Mouse (Mus musculus) C2C12 (cell line): ENCODE data around the gene Sobp. TPM values are rescaled to one million over a fixed set of nuclear protein-coding genes. Genes with fewer than 3 reads are reported as not detected.

ENCODE experiments used
- H3K27me3 ChIP-seq: one replicate; pipeline ENCODE4 v1.6.1; 2011; ENCODE audit not compliant: control insufficient read depth, insufficient read depth, insufficient read length
- H3K36me3 ChIP-seq: one replicate; pipeline ENCODE4 v1.6.1; 2011; ENCODE audit not compliant: control insufficient read depth, insufficient read depth
- H3K4me3 ChIP-seq: one replicate; pipeline ENCODE4 v1.5.1; 2011; ENCODE audit warnings: mild to moderate bottlenecking, control low read depth; ENCODE audit not compliant: poor library complexity, insufficient read depth, severe bottlenecking
- H3K79me2 ChIP-seq: one replicate; pipeline ENCODE4 v1.6.1; 2011; ENCODE audit not compliant: control insufficient read depth, insufficient read depth
- H3K79me3 ChIP-seq: one replicate; pipeline ENCODE4 v1.6.1; 2011; ENCODE audit warnings: low read depth, control low read depth
- H3ac ChIP-seq: one replicate; pipeline ENCODE3; 2011; ENCODE audit warnings: low read depth; ENCODE audit not compliant: control insufficient read depth, insufficient read length
- CEBPB ChIP-seq: IDR thresholded peaks from one replicate; pipeline ENCODE4 v1.6.1; 2011; ENCODE audit warnings: low read depth, mild to moderate bottlenecking, control low read depth, moderate library complexity
- CTCF ChIP-seq: IDR thresholded peaks from one replicate; pipeline ENCODE4 v1.5.1; 2011; ENCODE audit not compliant: control insufficient read depth, insufficient read depth, insufficient read length
- FOSL1 ChIP-seq: IDR thresholded peaks from one replicate; pipeline ENCODE4 v1.8.0; 2011; ENCODE audit warnings: mild to moderate bottlenecking, low read length; ENCODE audit not compliant: poor library complexity, insufficient read depth, severe bottlenecking
- MAX ChIP-seq: IDR thresholded peaks from one replicate; pipeline ENCODE4 v1.6.1; 2011; ENCODE audit warnings: mild to moderate bottlenecking, control low read depth
- MYOD1 ChIP-seq: IDR thresholded peaks from one replicate; pipeline ENCODE4 v1.6.1; 2011; ENCODE audit warnings: low read depth; ENCODE audit not compliant: control insufficient read depth, insufficient read length
- MYOG ChIP-seq: IDR thresholded peaks from one replicate; pipeline ENCODE4 v1.6.1; 2011; ENCODE audit not compliant: control insufficient read depth, insufficient read length; ENCODE audit errors: extremely low read depth
- USF1 ChIP-seq: IDR thresholded peaks from one replicate; pipeline ENCODE4 v1.6.1; 2011; ENCODE audit warnings: low read depth, mild to moderate bottlenecking, control low read depth, moderate library complexity
- polyA plus RNA-seq: library from polyadenylated mRNA; unstranded; fragments of >200 nt; fragmentation: generic; extraction: Trizol; gene quantifications from one replicate; pipeline ENCODE4 v1.2.1, GENCODE M21; 2012; ENCODE audit warnings: missing spikeins

Sobp gene
- polyA plus RNA-seq, 1 experiment: 1.2 TPM

DNA sequence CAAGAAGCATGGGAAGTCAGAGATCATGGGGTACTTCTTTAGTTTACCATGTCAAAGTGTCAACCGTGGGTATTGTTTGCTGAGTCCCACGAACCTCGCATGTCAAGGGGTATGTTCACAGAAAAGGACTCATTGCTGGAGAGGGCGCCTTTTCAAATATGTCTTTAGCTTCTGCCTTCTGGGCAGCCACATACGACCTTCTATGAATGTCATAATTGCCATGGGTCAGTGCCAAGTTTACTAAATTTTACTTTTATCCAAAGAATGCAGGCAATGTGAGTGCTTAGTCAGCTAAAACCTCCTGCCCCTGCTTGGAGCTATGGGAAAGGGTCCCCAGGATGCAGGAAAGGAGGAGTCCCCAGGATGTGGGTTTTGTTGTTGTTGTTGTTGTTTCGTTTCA, 197.8 kb downstream of the Sobp start:
- H3ac ChIP-seq: no peak overlapping the region
- H3K36me3 ChIP-seq: no peaks in the 10 kb centered on the region
- H3K79me3 ChIP-seq: no peaks in the 10 kb centered on the region
- H3K4me3 ChIP-seq: no peak overlapping the region
- no peaks in the 10 kb centered on the region for H3K79me2 ChIP-seq
- no peaks in the 10 kb centered on the region for H3K27me3 ChIP-seq
- TF ChIP-seq MYOG: no peak
- TF ChIP-seq MYOD1: no peak

DNA sequence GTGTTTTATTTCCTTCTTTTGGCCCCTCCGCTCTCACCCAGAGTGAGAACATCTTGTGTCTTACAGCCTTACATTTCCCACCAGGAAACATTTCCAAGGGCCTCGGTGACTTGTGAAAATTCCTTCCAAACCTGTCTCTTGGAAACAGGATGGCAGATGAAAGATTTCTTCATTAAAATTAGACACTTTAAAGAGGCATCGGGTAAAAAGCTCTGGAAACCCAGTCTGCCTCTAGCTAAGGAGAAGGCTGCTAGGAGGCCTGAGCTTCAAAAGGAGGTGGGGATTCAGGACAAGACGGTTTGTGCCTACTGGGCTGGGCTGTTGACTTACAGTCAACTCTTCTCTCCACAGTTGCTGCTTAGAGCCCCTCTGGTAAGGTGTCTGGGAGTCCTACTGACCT, 200.8 kb downstream of the Sobp start:
- TF ChIP-seq CEBPB (no peak), FOSL1 (no peak), MYOD1 (no peak), MAX (no peak), USF1 (no peak), MYOG (no peak), CTCF (no peak)
- H3K4me3 ChIP-seq: no peak overlapping the region
- no peaks in the 10 kb centered on the region for H3K79me3 ChIP-seq
- H3ac ChIP-seq: no peak overlapping the region
- H3K27me3 ChIP-seq: no peaks in the 10 kb centered on the region
- no peaks in the 10 kb centered on the region for H3K36me3 ChIP-seq
- H3K79me2 ChIP-seq: no peaks in the 10 kb centered on the region

DNA sequence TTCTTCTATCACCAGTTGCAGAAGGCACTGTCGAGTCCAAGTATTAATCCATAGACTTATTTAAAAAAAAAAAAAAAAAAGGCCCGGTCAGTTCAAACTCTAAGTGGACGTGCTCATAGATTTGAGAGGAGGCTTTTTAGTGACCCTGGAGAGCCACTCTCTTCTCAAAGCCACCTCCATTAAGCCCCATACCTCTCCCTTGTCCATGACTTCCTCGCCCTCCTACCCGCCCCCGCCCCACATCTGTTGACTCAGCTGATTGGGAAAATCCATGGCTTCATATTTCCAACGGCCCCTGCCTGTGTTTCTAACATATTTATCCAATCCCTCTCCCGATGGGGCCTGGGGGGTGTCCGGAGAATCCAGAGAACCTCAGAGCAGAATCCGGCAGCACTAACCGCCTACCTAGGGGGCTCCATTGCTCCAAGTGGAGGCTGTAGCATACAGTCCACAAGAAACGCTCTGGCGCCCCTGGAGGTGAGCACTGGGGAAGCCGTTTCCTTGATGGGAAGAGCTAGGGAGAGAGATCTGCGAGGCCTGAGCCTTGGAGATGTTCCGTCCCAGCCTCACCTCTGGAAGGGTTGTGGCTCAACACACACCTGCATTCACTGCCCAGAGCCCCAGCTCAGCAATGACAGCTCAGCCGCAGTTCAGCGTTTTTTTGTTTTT, 201.7 kb downstream of the Sobp start:
- Histone ChIP-seq H3K27me3 (no peaks in the 10 kb centered on the region), H3K4me3 (no peak overlapping the region), H3K79me2 (no peaks in the 10 kb centered on the region), H3K79me3 (no peaks in the 10 kb centered on the region), H3K36me3 (no peaks in the 10 kb centered on the region), H3ac (no peak overlapping the region)
- TF ChIP-seq CEBPB: no peak
- peak; percentile 68 for TF ChIP-seq CTCF

DNA sequence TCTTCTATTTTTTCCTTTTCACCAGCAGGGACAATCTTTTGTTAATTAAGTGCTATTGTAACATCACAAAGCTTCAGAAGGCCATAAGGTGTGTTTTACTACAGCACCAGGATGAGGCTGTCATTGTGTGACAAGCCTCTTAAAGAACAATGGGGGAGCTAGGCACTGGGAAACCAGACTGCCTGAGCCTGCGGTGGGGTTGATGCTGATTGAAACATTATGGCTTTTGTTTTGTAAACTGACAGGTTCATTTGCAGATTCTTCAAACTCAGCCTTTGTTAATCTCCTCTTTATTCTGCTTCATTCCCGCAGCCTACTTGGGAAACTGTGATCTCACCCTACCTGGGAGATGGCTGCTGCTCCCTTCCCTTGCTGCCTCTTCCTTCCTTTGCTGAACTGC, 206.0 kb downstream of the Sobp start:
- Histone ChIP-seq H3K36me3 (no peaks in the 10 kb centered on the region), H3K4me3 (no peak overlapping the region), H3K79me2 (no peaks in the 10 kb centered on the region), H3K79me3 (no peaks in the 10 kb centered on the region), H3ac (no peak overlapping the region), H3K27me3 (no peaks in the 10 kb centered on the region)
- TF ChIP-seq FOSL1: no peak
- TF ChIP-seq MAX: no peak
- TF ChIP-seq CEBPB: no peak
- no peak for TF ChIP-seq CTCF
- no peak for TF ChIP-seq MYOD1
- no peak for TF ChIP-seq USF1
- TF ChIP-seq MYOG: no peak

DNA sequence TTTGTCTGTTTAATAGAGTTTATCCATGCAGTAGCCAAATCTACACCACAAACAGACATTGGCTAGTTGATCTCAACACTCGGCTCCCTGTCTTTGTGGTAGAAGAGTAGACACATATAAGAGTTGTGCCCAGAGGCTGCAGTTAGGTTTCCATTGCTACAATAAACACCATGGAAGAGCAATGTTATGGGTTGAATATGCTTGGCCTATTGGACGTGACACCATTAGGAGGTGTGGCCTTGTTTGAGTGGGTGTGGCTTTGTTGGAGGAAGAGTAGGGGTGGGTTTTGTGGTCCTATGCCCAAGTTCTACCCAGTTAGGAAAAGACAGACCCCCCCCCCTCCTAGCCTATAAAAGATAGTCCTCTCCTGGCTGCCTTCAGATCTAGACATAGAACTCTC, 211.3 kb downstream of the Sobp start:
- Histone ChIP-seq H3K79me3 (no peaks in the 10 kb centered on the region), H3K79me2 (no peaks in the 10 kb centered on the region), H3K27me3 (no peaks in the 10 kb centered on the region), H3K36me3 (no peaks in the 10 kb centered on the region), H3ac (no peak overlapping the region), H3K4me3 (no peak overlapping the region)
- TF ChIP-seq MYOD1: no peak
- no peak for TF ChIP-seq FOSL1
- no peak for TF ChIP-seq MYOG
- no peak for TF ChIP-seq MAX
- no peak for TF ChIP-seq CTCF
- no peak for TF ChIP-seq CEBPB

DNA sequence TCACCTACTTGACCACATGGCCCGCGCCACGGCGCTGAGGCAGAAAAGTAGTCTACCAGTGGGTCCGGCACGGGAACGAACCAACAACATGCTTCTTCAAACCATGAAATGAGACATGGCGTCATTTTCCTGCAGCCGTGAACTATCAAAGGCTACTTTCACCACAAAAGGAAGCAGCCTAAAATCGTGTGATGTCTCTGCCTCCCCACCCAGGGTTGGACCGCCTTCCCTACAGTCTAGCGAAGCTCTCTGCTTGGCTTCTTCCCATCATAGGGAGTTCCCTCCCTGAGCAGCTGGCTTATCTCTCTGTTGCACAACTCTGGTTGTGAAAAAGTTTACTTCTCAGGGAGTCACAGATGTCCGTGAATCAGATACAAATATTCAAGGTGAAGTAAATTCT, 211.7 kb downstream of the Sobp start:
- Histone ChIP-seq H3K36me3 (no peaks in the 10 kb centered on the region), H3K4me3 (no peak overlapping the region), H3K79me2 (no peaks in the 10 kb centered on the region), H3K79me3 (no peaks in the 10 kb centered on the region), H3K27me3 (no peaks in the 10 kb centered on the region), H3ac (no peak overlapping the region)
- TF ChIP-seq FOSL1: no peak
- TF ChIP-seq MYOG: no peak
- no peak for TF ChIP-seq MAX
- TF ChIP-seq USF1: no peak
- no peak for TF ChIP-seq CTCF
- no peak for TF ChIP-seq CEBPB
- TF ChIP-seq MYOD1: no peak

DNA sequence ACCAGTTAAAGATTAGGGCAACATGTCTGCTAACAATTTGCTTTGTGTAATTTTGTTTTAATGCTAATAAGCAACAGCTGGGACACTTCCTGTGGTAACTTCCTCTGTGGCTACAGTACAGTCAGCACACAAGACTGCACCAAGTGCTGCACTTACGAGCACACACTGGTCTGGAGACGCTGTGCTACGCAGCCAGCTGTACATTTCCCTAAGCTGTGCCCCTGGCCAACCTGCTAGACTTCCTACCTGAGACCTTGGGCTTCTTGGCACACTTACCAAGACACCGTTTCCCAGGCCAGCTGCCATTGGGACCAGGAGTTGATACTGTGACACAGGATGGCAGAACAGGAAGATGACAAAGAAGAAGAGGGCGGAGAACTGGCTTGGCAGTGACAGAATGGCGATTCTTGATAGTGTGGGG, 212.1 kb downstream of the Sobp start:
- Histone ChIP-seq H3ac (no peak overlapping the region), H3K4me3 (no peak overlapping the region), H3K27me3 (no peaks in the 10 kb centered on the region), H3K79me3 (no peaks in the 10 kb centered on the region), H3K79me2 (no peaks in the 10 kb centered on the region), H3K36me3 (no peaks in the 10 kb centered on the region)
- TF ChIP-seq USF1 (no peak), MYOD1 (no peak), MYOG (no peak), FOSL1 (no peak)
